In the genomic region with DNA sequence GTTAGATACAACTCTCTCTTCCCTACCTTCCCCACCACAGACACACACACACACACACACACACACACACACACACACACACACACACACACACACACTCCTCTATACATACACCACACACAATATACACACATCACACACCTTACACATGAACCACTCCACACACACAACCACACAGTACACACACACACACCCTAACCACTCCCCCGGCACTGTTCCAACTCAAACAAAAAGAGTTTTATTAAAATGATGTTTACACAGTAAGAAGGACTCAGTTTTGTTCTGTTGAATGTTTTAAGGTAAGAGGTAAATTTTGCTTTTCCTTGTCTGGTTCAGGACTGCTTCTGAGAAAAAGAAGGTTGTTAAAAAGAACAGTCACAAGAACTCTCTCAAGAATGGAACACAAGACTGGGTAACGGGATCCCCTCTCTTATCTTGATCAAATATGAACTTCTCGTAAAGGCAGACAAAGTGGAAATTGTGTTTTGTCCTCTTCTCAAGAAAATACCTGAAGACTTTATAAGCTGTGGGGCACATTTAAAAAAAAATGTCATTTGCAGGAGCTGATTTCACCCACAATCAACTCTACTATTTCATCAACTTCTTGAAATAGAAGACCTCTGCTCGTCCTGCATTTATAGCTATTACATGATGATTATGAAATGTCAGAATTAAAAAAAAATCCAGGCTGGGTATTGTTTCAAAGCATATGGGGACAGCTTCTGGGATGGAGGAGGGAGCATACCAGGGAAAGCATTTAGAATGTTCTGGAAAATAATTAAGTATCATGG, we compare ENCODE assay signal across 13 mouse cellular contexts. TPM values are rescaled to one million over a fixed set of nuclear protein-coding genes. Genes with fewer than 3 reads are reported as not detected.
DNase-seq lines count a peak whose midpoint lies in the region; ATAC-seq and TF ChIP-seq lines count a peak whose summit lies in the region.
"Had no signal": no experiment of that assay in that cellular context is flagged by ENCODE, and none has a peak within 500 bp of the region (broad histone marks: within the 10 kb centered on the region; RNA-seq: fewer than 3 reads in every experiment).

No protein-coding gene starts in this region.

- peak; percentile 79 for ATAC-seq in lung, embryonic 16.5 days (ENCODE audit: low read depth)
- no peak for ATAC-seq in frontal cortex, adult (ENCODE audit: low TSS enrichment)
- ATAC-seq: hindbrain, postnatal 0 days had no signal

- intact Hi-C loops in gastrocnemius, adult 2 months (cut with DNase I): no loop called here

- peak overlapping the region; percentile 35; the same call in 1 of the 2 replicates for H3K27ac ChIP-seq in gastrocnemius, adult 2 months
- peak overlapping the region; percentile 73 for H3K27ac ChIP-seq in lung, embryonic 16.5 days (ENCODE audit: low read length)
- H3K27ac ChIP-seq: forebrain, embryonic 10.5 days; hindbrain, postnatal 0 days had no signal

- no peak for DNase-seq in gastrocnemius, adult 2 months
- DNase-seq in gastrocnemius, postnatal 10 days: no peak
- no peak for DNase-seq in lung, postnatal 14 days
- peak; percentile 88 for DNase-seq in large intestine, adult 2 months (ENCODE audit: low read depth, low spot score)
- no peak for DNase-seq in left cerebral cortex, adult 11 months (ENCODE audit: low spot score)
- DNase-seq in urinary bladder, adult 18-20 months (ENCODE audit: low spot score in 2 of 2): no peak
- DNase-seq: adrenal gland, postnatal 10 days; cerebellum, adult 11-12 months; gastrocnemius, postnatal 25 days had no signal

- no peak for TF ChIP-seq CTCF in gastrocnemius, adult 2 months (IDR thresholded peaks at IDR 0.05)

- no peak overlapping the region for H3K4me3 ChIP-seq in gastrocnemius, adult 2 months
- H3K4me3 ChIP-seq in lung, embryonic 16.5 days (ENCODE audit: low read length): no peak overlapping the region
- H3K4me3 ChIP-seq: forebrain, embryonic 10.5 days had no signal

- H3K36me3 ChIP-seq in lung, embryonic 16.5 days (ENCODE audit: control insufficient read depth, insufficient read depth, low read length): peaks cover 4% of the 10 kb centered on the region

- H3K4me1 ChIP-seq in lung, embryonic 16.5 days (replicated peaks; ENCODE audit: control insufficient read depth, insufficient read depth, low read length): peaks cover 28% of the 10 kb centered on the region

- H3K9ac ChIP-seq in lung, embryonic 16.5 days (ENCODE audit: low read length): no peak overlapping the region

- 47% methylated on average over 4 of the region's 4 CpGs for WGBS in lung, embryonic 16.5 days
- WGBS in large intestine, adult 2 months: 26% methylated on average over 4 of the region's 4 CpGs

- H3K9me3 ChIP-seq in lung, embryonic 16.5 days (ENCODE audit: control insufficient read depth, low read length): no peaks in the 10 kb centered on the region
- H3K9me3 ChIP-seq: forebrain, embryonic 10.5 days had no signal

- H3K27me3 ChIP-seq in lung, embryonic 16.5 days (ENCODE audit: control insufficient read depth, insufficient read depth, low read depth, low read length): no peaks in the 10 kb centered on the region

- no peak overlapping the region for H3K4me2 ChIP-seq in lung, embryonic 16.5 days (ENCODE audit: low read depth, low read length)

RNA-seq across cellular contexts. Expression of a gene that starts 30.9 kb away (rescaled TPM):
- total RNA-seq in gastrocnemius, adult 2 months (2021): 10 to 100 TPM in 1 of 2 experiments, 1 to 10 TPM in 1; 8.3 to 16.9 TPM
- 10 to 100 TPM; 24.8 to 30.5 TPM for total RNA-seq in gastrocnemius, postnatal 10 days (2021)
- polyA plus RNA-seq in lung, embryonic 16.5 days (2015; fragmentation: Nextera tagmentation; extraction: Ambion mirVana): 41.8 and 42.7 TPM in 2 replicates
- polyA plus RNA-seq in large intestine, adult 2 months (2012; rRNA removed): 2.5 and 5.0 TPM in 2 replicates
